Mouse (Mus musculus) cerebral cortex, adult 2 months (tissue): ENCODE data around the gene Rnf2.

ENCODE experiments used
- WGBS: fragments of 180-500 bp; shearing (Covaris S2); methylation state at CpG from one replicate; pipeline ENCODE4 v1.1.7; 2018; 5-methylcytosine and 5-hydroxymethylcytosine counted together

Gene Rnf2

GRCm38 (mm10) chr1:151500531-151501361 lies at the start of gene Rnf2:
TSS of gene Rnf2 (minus strand) at chr1:151500955.
- under 1% methylated on average over 87 of the region's 90 CpGs for WGBS

- WGBS: 83% methylated on average over 7 of the region's 7 CpGs
Measured at GRCm38 (mm10) chr1:151549794-151550193, 49.0 kb upstream of the Rnf2 start.

GRCm38 (mm10) chr1:151548896-151549610 lies 48.3 kb upstream of the Rnf2 start:
- WGBS: 75% methylated on average over 8 of the region's 8 CpGs

GRCm38 (mm10) chr1:151545571-151545970 lies 44.8 kb upstream of the Rnf2 start:
- 90% methylated on average over 7 of the region's 7 CpGs for WGBS

GRCm38 (mm10) chr1:151544581-151544980 lies 43.8 kb upstream of the Rnf2 start:
- 98% methylated on average over 3 of the region's 3 CpGs for WGBS

GRCm38 (mm10) chr1:151543796-151544477 lies 43.2 kb upstream of the Rnf2 start:
- 85% methylated on average over 6 of the region's 6 CpGs for WGBS

GRCm38 (mm10) chr1:151526701-151527100 lies 25.9 kb upstream of the Rnf2 start:
- WGBS: 41% methylated on average over 3 of the region's 3 CpGs

- WGBS: 77% methylated on average over 13 of the region's 15 CpGs
Measured at GRCm38 (mm10) chr1:151517571-151518250, 17.0 kb upstream of the Rnf2 start.

- 76% methylated on average over 3 of the region's 3 CpGs for WGBS
Measured at GRCm38 (mm10) chr1:151516871-151517270, 16.1 kb upstream of the Rnf2 start.

GRCm38 (mm10) chr1:151515733-151516132 lies 15.0 kb upstream of the Rnf2 start:
- 100% methylated on average over 1 of the region's 1 CpGs for WGBS

- 52% methylated on average over 4 of the region's 4 CpGs for WGBS
Measured at GRCm38 (mm10) chr1:151514119-151514518, 13.4 kb upstream of the Rnf2 start.

GRCm38 (mm10) chr1:151510811-151511210 lies 10.1 kb upstream of the Rnf2 start:
- WGBS: 81% methylated on average over 4 of the region's 4 CpGs

GRCm38 (mm10) chr1:151499815-151500501 lies 797 bp downstream of the Rnf2 start:
- WGBS: under 1% methylated on average over 59 of the region's 59 CpGs

GRCm38 (mm10) chr1:151498381-151498780 lies 2.4 kb downstream of the Rnf2 start:
- 42% methylated on average over 3 of the region's 3 CpGs for WGBS

GRCm38 (mm10) chr1:151497942-151498341 lies 2.8 kb downstream of the Rnf2 start:
- WGBS: 23% methylated on average over 2 of the region's 2 CpGs

GRCm38 (mm10) chr1:151497028-151497427 lies 3.7 kb downstream of the Rnf2 start:
- WGBS: 91% methylated on average over 8 of the region's 8 CpGs

- 84% methylated on average over 2 of the region's 2 CpGs for WGBS
Measured at GRCm38 (mm10) chr1:151495635-151496285, 5.0 kb downstream of the Rnf2 start.

- WGBS: 47% methylated on average over 6 of the region's 6 CpGs
Measured at GRCm38 (mm10) chr1:151494711-151495110, 6.0 kb downstream of the Rnf2 start.

- 33% methylated on average over 1 of the region's 1 CpGs for WGBS
Measured at GRCm38 (mm10) chr1:151492419-151492818, 8.3 kb downstream of the Rnf2 start.

- WGBS: 77% methylated on average over 6 of the region's 6 CpGs
Measured at GRCm38 (mm10) chr1:151489806-151490205, 10.9 kb downstream of the Rnf2 start.

GRCm38 (mm10) chr1:151484754-151485153 lies 16.0 kb downstream of the Rnf2 start:
- 95% methylated on average over 5 of the region's 5 CpGs for WGBS
